Mouse (Mus musculus) limb, embryonic 11.5 days (tissue): ENCODE results near the gene Trpc7. TPM values are rescaled to one million over a fixed set of nuclear protein-coding genes. Genes with fewer than 3 reads are reported as not detected.
A peak's percentile ranks its signal among the peaks of the same experiment; 100 is the strongest.

Experiments used
- ATAC-seq: fragments of 200-750 bp; cut with Nextera tagmentation; 2 replicates; pipeline ENCODE4 v1.8.0; 2017; ENCODE audit warnings: low read depth; ENCODE audit not compliant: insufficient number of reproducible peaks, low FRiP score, low TSS enrichment
- DNase-seq: peaks from one replicate; pipeline ENCODE4 v3.0.0-alpha.2; 2015; ENCODE audit warnings: low spot score
- H3K27ac ChIP-seq: fragments of 300-500 bp; sonication (generic); replicated peaks from 2 replicates; pipeline ENCODE4 v1.5.1; 2014; ENCODE audit warnings: low read depth, mild to moderate bottlenecking, low read length
- H3K27me3 ChIP-seq: fragments of 300-500 bp; sonication (generic); 2 replicates; pipeline ENCODE4 v1.6.1; 2014; ENCODE audit warnings: mild to moderate bottlenecking, low read length, mixed read lengths; ENCODE audit not compliant: control insufficient read depth, insufficient read depth
- H3K36me3 ChIP-seq: fragments of 300-500 bp; sonication (generic); 2 replicates; pipeline ENCODE4 v1.6.1; 2014; ENCODE audit warnings: mild to moderate bottlenecking, low read length, moderate library complexity, mixed read lengths; ENCODE audit not compliant: control insufficient read depth, insufficient read depth
- H3K4me1 ChIP-seq: fragments of 300-500 bp; sonication (generic); 2 replicates; pipeline ENCODE4 v1.6.1; 2014; ENCODE audit warnings: low read length, mixed read lengths; ENCODE audit not compliant: control insufficient read depth, insufficient read depth
- H3K4me2 ChIP-seq: fragments of 300-500 bp; sonication (generic); 2 replicates; pipeline ENCODE4 v1.6.1; 2014; ENCODE audit warnings: low read depth, mild to moderate bottlenecking, moderate library complexity; ENCODE audit not compliant: severe bottlenecking
- H3K4me3 ChIP-seq: fragments of 300-500 bp; sonication (generic); 2 replicates; pipeline ENCODE4 v1.5.1; 2014; ENCODE audit warnings: low read depth, low read length
- H3K9ac ChIP-seq: fragments of 300-500 bp; sonication (generic); 2 replicates; pipeline ENCODE4 v1.6.1; 2014; ENCODE audit warnings: mild to moderate bottlenecking, low read length
- H3K9me3 ChIP-seq: fragments of 300-500 bp; sonication (generic); 2 replicates; pipeline ENCODE4 v1.6.1; 2016; ENCODE audit warnings: low read length; ENCODE audit not compliant: control insufficient read depth
- WGBS: fragments of 180-500 bp; shearing (Covaris S2); extraction: QIAGEN DNeasy Blood & Tissue Kit; methylation state at CpG from one replicate; pipeline ENCODE4 v1.1.7; 2014; 5-methylcytosine and 5-hydroxymethylcytosine counted together
- polyA plus RNA-seq: library from polyadenylated mRNA; unstranded; fragments of >200 nt; fragmentation: Nextera tagmentation; extraction: Ambion mirVana; gene quantifications from 2 replicates; pipeline ENCODE4 v1.2.1, GENCODE M21; 2014

The Trpc7 gene
- polyA plus RNA-seq, 1 experiment from 2014 or later = 0.04 TPM

- Histone ChIP-seq H3K27ac (no peak overlapping the region), H3K27me3 (no peaks in the 10 kb centered on the region; the same call in 1 of the 2 replicates), H3K9ac (no peak overlapping the region), H3K9me3 (no peaks in the 10 kb centered on the region), H3K36me3 (no peaks in the 10 kb centered on the region), H3K4me2 (no peak overlapping the region), H3K4me3 (no peak overlapping the region), H3K4me1 (no peaks in the 10 kb centered on the region; the same call in 1 of the 2 replicates)
- WGBS = 30% methylated on average over 5 of the region's 5 CpGs
- DNase-seq = no peak
- no peak for ATAC-seq
These were observed 129.6 kb downstream of the Trpc7 start for GRCm38 (mm10) chr13:56766211-56766610.

- peak; percentile 45 for DNase-seq
- Histone ChIP-seq H3K9me3 (no peaks in the 10 kb centered on the region), H3K4me1 (no peaks in the 10 kb centered on the region; the same call in 1 of the 2 replicates), H3K4me3 (no peak overlapping the region), H3K4me2 (no peak overlapping the region), H3K27ac (no peak overlapping the region), H3K9ac (peak overlapping the region; percentile 22; the same call in 1 of the 2 replicates), H3K36me3 (no peaks in the 10 kb centered on the region), H3K27me3 (no peaks in the 10 kb centered on the region; the same call in 1 of the 2 replicates)
- no peak for ATAC-seq
- WGBS = 44% methylated on average over 25 of the region's 25 CpGs
These were observed 130.3 kb downstream of the Trpc7 start for GRCm38 (mm10) chr13:56765284-56766032.

- no peak for ATAC-seq
- DNase-seq = no peak
- Histone ChIP-seq H3K4me1 (no peaks in the 10 kb centered on the region; the same call in 1 of the 2 replicates), H3K27me3 (no peaks in the 10 kb centered on the region; the same call in 1 of the 2 replicates), H3K4me3 (no peak overlapping the region), H3K4me2 (no peak overlapping the region), H3K36me3 (no peaks in the 10 kb centered on the region), H3K9me3 (no peaks in the 10 kb centered on the region), H3K9ac (no peak overlapping the region), H3K27ac (no peak overlapping the region)
- WGBS = 34% methylated on average over 13 of the region's 13 CpGs
These were observed 133.2 kb downstream of the Trpc7 start for GRCm38 (mm10) chr13:56762446-56763229.

GRCm38 (mm10) chr13:56758492-56758891 is 137.3 kb downstream of the Trpc7 start:
- Histone ChIP-seq H3K27ac (no peak overlapping the region), H3K27me3 (peaks cover 16% of the 10 kb centered on the region), H3K9ac (no peak overlapping the region), H3K36me3 (no peaks in the 10 kb centered on the region), H3K4me1 (peaks cover 3% of the 10 kb centered on the region), H3K9me3 (no peaks in the 10 kb centered on the region), H3K4me3 (no peak overlapping the region), H3K4me2 (no peak overlapping the region)
- DNase-seq (peak; percentile 91), ATAC-seq (no peak)
- WGBS = 29% methylated on average over 6 of the region's 6 CpGs

GRCm38 (mm10) chr13:56757201-56757600 is 138.6 kb downstream of the Trpc7 start:
- no peaks in the 10 kb centered on the region for H3K36me3 ChIP-seq
- no peak overlapping the region for H3K4me2 ChIP-seq
- peaks cover 11% of the 10 kb centered on the region for H3K4me1 ChIP-seq
- H3K27ac ChIP-seq = no peak overlapping the region
- DNase-seq = no peak
- H3K9me3 ChIP-seq = no peaks in the 10 kb centered on the region
- ATAC-seq = no peak
- H3K4me3 ChIP-seq = no peak overlapping the region
- WGBS = 37% methylated on average over 12 of the region's 12 CpGs
- no peak overlapping the region for H3K9ac ChIP-seq
- H3K27me3 ChIP-seq = peaks cover 28% of the 10 kb centered on the region

GRCm38 (mm10) chr13:56755871-56756270 is 139.9 kb downstream of the Trpc7 start:
- ATAC-seq = no peak

GRCm38 (mm10) chr13:56753192-56753951 is 142.4 kb downstream of the Trpc7 start, which contains the start of gene Gm45623:
Gene Gm45623 (minus strand): TSS chr13:56753827.
- DNase-seq (peak; percentile 62), ATAC-seq (no peak)
- Histone ChIP-seq H3K9ac (peak within 1 kb of the TSS; percentile 49), H3K27me3 (peaks cover 37% of the 10 kb centered on the region), H3K4me1 (peaks cover 11% of the 10 kb centered on the region), H3K36me3 (no peaks in the 10 kb centered on the region), H3K9me3 (no peaks in the 10 kb centered on the region), H3K4me3 (peak within 1 kb of the TSS; percentile 48), H3K27ac (no peak within 1 kb of the TSS), H3K4me2 (peak within 1 kb of the TSS; percentile 87)
- under 1% methylated on average over 69 of the region's 71 CpGs for WGBS

More at GRCm38 (mm10) chr13:56755871-56756270, 139.9 kb downstream of the Trpc7 start:
- peak; percentile 50 for DNase-seq
- 59% methylated on average over 6 of the region's 6 CpGs for WGBS
- Histone ChIP-seq H3K4me1 (peaks cover 11% of the 10 kb centered on the region), H3K4me2 (no peak overlapping the region), H3K27me3 (peaks cover 37% of the 10 kb centered on the region), H3K9ac (no peak overlapping the region), H3K36me3 (no peaks in the 10 kb centered on the region), H3K4me3 (no peak overlapping the region), H3K27ac (no peak overlapping the region), H3K9me3 (no peaks in the 10 kb centered on the region)
